Mouse (Mus musculus): Measurements from ENCODE around the gene Mfsd4a.

Mfsd4a gene

GRCm38 (mm10) chr1:132016691-132017090 lies 51.2 kb downstream of the Mfsd4a start:
- no peak for DNase-seq (ENCODE audit: low spot score in 2 of 2)

DNA sequence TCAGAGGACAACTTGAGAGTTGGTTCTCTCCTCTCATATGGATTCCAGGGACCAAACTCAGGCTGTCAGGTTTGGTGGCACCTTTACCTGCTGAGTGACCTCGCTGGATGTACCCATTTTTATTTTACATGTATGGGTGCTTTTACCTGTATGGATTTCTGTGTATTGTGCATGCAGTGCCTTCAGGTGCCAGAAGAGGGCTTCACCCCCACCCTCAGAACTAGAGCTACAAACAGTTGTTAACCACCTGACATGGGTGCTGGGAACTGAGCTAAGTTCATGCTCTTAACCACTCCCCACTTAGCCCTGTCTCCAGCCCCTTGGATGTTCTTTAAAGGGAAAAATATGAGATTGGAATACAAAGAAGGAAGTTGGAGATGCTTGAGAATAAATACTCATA lies 53.1 kb downstream of the Mfsd4a start:
- DNase-seq (ENCODE audit: low spot score in 2 of 2): no peak

DNA sequence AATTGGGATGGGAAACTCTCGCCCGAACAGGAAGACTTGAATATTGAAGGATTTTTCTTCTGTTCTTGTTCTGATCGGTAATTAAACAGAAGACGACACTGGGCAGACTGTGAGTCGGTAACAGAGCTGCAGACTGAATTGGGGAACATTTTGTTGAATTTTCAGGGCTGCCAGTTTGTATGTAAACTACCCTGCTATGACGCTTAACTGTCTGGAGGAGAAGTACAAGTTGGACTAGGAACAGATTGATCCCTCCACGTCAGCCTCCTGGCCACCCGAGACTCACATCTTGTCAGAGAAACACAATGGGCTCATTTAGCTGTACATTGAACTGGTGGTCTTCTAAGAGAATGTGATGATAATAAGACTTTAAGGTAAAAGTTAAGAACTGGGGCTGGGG lies 55.0 kb downstream of the Mfsd4a start:
- DNase-seq (ENCODE audit: low spot score in 2 of 2): no peak

- no peak for DNase-seq (ENCODE audit: low spot score in 2 of 2)
These were observed 56.1 kb downstream of the Mfsd4a start for GRCm38 (mm10) chr1:132011785-132012184.

- DNase-seq (ENCODE audit: low spot score in 2 of 2): peak in 1 of 2 experiments; percentile 47
These were observed 57.0 kb downstream of the Mfsd4a start for GRCm38 (mm10) chr1:132010632-132011501.

DNA sequence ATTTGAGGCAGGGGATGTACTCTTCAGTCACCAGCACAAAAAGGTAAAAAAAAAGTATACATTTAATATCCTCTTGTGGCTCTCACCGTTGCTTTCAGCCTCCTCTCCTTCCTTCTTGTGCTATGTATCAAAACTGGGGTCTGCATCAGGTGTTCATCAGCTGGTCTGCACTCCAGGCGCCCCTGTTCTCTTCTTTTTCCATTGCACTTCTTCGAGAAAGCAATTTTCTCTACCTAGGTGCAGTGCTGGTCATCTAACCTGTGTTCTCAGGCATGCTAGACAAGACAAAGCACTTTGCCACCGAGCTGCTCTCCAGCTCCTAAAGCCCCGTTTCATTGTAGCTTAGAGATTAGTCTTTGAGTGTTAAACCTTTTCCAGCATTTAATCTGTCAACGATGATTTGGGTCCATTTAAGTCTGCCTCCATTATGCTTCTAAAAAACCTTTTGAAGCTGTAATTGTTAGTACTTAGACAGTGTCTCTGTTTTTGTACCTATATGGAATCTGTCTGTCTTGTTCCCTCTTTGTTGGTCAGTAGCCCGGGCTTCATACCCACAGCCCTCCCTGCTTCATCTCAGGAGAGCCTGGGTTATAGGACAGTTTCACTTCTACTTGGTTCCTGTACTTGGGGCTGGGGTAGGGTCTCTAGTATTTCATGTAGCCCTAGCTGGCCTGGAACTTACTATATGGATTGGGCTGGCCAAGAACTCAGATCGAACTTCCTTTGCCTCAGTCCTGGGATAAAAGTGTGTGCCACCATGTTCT lies 58.8 kb downstream of the Mfsd4a start:
- DNase-seq (ENCODE audit: low spot score in 2 of 2): no peak

- peak; percentile 90 to 96 for DNase-seq (ENCODE audit: low spot score in 2 of 2)
These were observed 59.7 kb downstream of the Mfsd4a start for GRCm38 (mm10) chr1:132007828-132008827.

GRCm38 (mm10) chr1:132007282-132007815 lies 60.5 kb downstream of the Mfsd4a start, which contains the start of gene Elk4:
Gene Elk4 (plus strand): TSS chr1:132007607.
- peak; percentile 87 to 94 for DNase-seq (ENCODE audit: low spot score in 2 of 2)

- DNase-seq (ENCODE audit: low spot score in 2 of 2): no peak
These were observed 61.1 kb downstream of the Mfsd4a start for GRCm38 (mm10) chr1:132006721-132007120.

DNA sequence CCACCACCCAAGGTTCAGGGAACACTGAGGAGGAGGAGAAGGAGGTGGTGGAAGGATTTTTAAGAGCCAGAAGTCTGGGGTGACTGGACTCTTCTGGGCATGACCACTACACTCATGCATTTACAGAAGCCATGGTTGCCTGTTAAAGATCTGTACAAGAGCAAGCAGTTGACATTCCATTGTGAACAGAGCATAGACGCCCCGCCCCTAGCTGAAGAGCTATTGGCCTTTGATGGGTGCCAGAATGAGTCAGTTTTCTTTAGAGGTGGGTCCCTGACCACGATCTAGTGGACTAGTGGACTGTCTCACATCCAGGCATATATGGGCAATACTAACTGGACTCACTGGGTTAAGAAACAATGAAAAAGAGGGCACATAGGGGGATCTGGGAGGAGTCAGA lies 61.8 kb downstream of the Mfsd4a start:
- no peak for DNase-seq (ENCODE audit: low spot score in 2 of 2)

- DNase-seq (ENCODE audit: low spot score in 2 of 2): no peak
These were observed 62.4 kb downstream of the Mfsd4a start for GRCm38 (mm10) chr1:132005466-132005865.

DNA sequence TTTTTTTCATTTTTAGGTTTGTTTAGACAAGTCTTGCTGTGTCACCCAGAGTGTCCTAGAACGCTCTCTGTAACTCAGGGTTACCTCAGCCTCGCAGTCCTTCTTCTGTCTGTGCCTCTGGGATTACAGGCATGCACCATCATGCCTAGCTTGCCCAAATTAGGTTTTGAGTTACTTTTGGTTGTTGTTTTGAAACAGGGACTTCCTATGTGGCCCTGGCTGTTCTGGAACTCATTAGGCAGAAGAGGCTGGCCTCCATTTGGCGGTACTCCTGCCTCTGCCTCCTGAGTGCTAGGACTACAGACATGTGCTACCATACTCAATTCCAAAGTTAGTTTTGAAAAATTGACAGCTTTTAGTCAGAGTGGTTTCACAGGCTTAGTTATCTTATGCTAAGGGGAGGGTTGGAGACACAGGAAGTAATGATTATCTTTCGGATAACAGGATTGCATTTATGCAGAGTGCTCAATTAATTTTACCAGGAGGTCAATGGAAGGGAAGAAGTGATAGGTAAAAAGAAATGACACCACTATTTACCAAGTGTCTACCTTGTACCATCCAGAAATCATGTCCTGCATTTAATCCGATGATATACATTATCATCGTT lies 63.2 kb downstream of the Mfsd4a start:
- DNase-seq (ENCODE audit: low spot score in 2 of 2): no peak

GRCm38 (mm10) chr1:132003817-132004216 lies 64.0 kb downstream of the Mfsd4a start:
- no peak for DNase-seq (ENCODE audit: low spot score in 2 of 2)

DNA sequence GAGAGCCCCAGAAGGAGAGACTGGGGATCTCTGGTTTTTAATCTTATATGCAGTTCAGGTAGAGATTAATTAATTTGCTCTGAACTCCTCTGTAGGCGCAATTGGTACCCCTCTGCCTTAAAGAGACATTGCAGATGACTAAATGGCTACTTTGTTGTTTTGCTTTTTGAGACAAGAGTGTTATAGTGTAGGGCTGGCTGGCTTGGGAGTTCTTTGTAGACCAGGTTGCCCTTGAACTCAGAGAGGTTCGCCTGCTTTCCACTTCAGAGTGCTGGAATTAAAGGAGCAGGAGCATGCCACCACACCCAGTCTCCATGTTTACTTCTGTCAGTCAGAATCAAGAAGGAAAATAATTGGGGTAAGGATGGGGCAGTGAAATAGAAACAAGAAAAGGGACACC lies 64.8 kb downstream of the Mfsd4a start:
- no peak for DNase-seq (ENCODE audit: low spot score in 2 of 2)

GRCm38 (mm10) chr1:132001880-132002330 lies 66.0 kb downstream of the Mfsd4a start:
- no peak for DNase-seq (ENCODE audit: low spot score in 2 of 2)

DNA sequence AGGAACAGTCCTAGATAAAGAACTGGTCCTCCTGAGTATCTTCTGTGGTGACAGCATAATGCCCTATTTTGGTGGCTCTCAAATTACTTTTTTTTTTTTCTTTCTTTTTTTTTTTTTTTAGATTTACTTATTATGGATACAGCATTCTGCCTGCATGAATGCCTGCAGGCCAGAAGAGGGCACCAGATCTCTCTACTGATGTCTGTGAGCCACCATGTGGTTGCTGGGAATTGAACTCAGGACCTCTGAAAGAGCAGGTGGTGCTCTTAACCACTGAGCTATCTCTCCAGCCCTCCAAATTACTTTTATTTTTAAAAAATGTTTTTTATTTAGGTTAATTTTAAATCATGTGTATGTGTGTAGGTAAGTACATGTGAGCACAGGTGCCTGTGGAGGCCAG lies 67.4 kb downstream of the Mfsd4a start:
- no peak for DNase-seq (ENCODE audit: low spot score in 2 of 2)

GRCm38 (mm10) chr1:131995062-131995461 lies 72.8 kb downstream of the Mfsd4a start:
- DNase-seq (ENCODE audit: low spot score in 2 of 2): peak; percentile 73 to 87

DNA sequence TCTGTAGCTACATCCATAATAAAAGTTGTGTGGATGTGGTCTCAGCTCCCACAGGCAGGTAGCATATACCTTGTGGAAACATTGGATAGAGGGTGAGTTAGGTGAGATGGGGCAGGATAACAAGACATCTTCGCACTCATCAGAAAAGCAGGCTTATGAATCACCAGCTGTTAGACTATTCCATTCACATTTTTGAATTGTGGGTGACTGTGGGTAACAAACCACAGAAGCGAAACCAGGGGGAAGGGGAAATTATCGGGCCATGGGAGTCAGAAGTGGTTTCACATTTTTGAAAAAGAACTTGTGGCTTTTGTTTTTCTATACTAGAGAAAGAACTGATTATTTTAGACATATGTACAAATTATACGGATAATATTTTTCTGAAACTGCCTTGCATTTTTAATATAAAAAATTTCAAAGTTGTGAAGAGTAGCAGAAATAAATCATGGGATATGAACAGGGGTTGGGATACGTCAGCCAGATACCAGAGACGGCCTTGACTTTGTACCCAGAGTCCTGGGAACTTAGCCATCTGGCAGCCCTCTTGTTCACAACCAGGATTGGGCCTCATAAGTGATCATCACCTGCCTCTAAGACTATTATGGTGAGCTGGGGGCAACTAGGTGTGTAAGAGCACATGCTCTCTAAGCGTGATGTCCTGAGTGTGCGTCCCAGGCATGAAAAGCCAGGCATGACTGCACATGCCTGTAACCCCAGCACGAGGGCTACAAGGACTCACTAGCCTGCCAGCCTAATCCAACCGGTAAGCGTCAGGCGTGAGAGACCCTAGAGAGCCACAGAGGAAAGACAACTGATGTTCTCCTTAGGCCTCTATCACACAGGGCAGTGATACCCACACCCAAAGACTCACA lies 74.5 kb downstream of the Mfsd4a start:
- DNase-seq (ENCODE audit: low spot score in 2 of 2): no peak

DNA sequence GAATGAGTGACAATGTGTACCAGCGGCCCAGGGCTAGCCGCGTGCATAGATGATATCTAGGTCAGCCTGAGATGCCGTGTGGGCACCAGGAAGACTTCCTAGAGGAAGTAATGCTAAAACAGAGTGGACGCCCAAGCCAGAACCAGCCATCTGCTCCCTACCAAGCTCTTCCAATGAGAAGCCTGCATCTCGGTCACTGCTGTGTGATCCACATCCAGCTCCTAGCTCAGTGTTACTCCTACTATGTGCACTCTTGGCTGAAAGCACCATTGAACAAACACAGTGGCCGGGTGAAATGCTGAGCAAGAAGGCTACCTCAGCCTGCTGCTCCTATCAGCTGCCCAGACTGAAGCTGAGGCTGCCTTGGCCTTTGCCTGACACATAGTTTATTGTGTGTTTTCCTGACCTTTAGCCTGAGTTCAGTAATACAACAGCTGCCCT lies 75.3 kb downstream of the Mfsd4a start:
- no peak for DNase-seq (ENCODE audit: low spot score in 2 of 2)
